Mouse (Mus musculus): Measurements from ENCODE around the gene Osbp. TPM values are rescaled to one million over a fixed set of nuclear protein-coding genes. Genes with fewer than 3 reads are reported as not detected.

Gene Osbp
- polyA plus RNA-seq, 1 experiment from 2014 or later, result 7.2 TPM

DNA sequence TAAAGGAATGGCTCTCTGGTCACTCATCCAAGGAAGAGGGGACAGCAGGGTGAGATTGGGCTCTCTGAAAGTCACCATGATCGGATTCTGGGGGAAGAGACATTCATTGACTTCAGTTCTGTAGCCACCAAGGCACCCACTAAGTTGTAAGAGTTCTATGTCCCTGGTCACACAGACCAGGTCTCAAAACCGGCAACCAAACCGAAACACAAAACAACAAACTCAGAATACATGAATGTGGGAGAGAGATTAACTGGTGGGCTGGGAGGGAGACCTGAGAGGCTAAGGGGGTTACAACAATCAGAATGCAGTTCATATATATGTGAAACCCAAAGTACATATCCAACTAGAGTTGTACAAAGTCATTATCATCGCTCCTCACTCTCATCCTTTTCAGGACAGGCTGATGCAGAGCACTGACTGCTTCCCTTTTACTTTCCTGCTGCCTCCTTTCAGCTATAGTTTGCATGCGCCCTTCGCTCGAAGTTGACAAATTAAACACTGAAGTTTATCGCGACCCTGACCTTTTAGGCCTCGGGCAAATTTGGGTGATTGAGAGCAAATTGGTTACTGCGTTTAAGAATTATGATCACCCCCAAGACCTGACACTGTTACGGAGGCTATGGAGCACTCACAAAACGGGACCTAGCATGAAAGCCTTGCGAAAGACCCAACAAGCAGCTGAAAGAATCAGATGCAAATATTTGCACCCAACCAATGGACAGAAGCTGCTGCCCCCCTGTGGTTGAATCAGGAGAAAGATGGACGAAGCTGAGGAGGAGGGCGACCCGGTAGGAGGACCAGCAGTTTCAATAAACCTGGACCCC is 41.6 kb downstream of the Osbp start:
- H3K27me3 ChIP-seq (replicated peaks; ENCODE audit: control insufficient read depth, insufficient read depth, low read length), result no peaks in the 10 kb centered on the region
- no peaks in the 10 kb centered on the region for H3K36me3 ChIP-seq (ENCODE audit: control insufficient read depth, insufficient read depth, low read length)
- peak; percentile 62 for DNase-seq (ENCODE audit: low spot score)
- peak overlapping the region; percentile 50 for H3K4me2 ChIP-seq (ENCODE audit: low read length)
- H3K27ac ChIP-seq (ENCODE audit: low read depth, low read length), result no peak overlapping the region
- H3K4me3 ChIP-seq (ENCODE audit: low read depth, low read length), result peak overlapping the region; percentile 57
- peaks cover 7% of the 10 kb centered on the region; the same call in 1 of the 2 replicates for H3K4me1 ChIP-seq (ENCODE audit: control insufficient read depth, insufficient read depth, low read length)
- no peaks in the 10 kb centered on the region for H3K9me3 ChIP-seq (replicated peaks; ENCODE audit: control insufficient read depth, low read length)
- H3K9ac ChIP-seq (ENCODE audit: low read length), result peak overlapping the region; percentile 55; the same call in 1 of the 2 replicates
- no peak for ATAC-seq
- 11% methylated on average over 17 of the region's 17 CpGs for whole genome bisulfite sequencing

DNA sequence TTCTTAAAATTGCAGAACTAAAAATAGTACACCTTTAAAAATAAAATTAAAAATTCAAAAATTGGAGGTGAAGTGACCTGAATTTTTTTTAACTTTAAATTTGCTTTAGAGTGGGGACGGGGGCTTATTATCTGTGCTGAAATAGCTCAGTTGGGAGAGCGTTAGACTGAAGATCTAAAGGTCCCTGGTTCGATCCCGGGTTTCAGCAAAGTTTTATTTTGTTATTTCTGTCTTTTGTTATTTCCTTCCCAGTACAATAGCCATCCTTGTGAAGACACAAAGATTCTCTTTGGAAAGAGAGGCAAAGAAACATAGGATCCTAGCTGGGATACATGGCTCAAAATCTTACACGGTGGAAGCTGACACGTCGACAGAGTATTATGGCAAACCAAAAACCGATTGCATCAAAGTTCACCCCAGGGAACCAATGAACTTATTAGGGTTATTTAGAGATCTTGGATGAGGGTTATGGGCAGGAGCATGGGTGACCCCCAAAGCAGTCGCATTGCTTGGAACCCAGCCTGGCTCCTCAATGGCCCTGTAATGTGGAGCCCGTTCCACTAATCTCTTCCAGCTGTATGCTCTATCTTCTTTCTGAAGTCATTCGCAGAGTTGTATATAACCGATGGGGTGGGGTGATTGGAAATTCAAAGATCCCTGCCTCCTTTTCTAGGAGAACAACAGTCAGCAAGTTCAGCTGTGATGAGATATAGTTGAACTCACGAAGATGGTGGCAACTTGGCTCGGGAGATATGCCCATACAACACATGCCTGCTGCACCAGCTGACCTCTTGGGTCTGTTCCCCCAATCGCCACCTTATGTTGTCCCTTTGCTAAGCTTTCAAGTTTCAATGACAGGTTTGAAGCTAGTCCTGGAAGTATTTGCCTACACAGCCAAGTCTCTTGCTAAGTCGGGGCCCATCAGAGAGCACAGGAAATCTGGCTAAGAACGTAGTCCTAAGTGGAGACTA is 43.0 kb downstream of the Osbp start:
- Histone ChIP-seq H3K4me1 (ENCODE audit: control insufficient read depth, insufficient read depth, low read length) (peaks cover 6% of the 10 kb centered on the region; the same call in 1 of the 2 replicates), H3K9ac (ENCODE audit: low read length) (no peak overlapping the region), H3K27ac (ENCODE audit: low read depth, low read length) (no peak overlapping the region), H3K4me2 (ENCODE audit: low read length) (no peak overlapping the region), H3K9me3 (replicated peaks; ENCODE audit: control insufficient read depth, low read length) (no peaks in the 10 kb centered on the region), H3K36me3 (ENCODE audit: control insufficient read depth, insufficient read depth, low read length) (no peaks in the 10 kb centered on the region), H3K27me3 (replicated peaks; ENCODE audit: control insufficient read depth, insufficient read depth, low read length) (no peaks in the 10 kb centered on the region), H3K4me3 (ENCODE audit: low read depth, low read length) (no peak overlapping the region)
- DNase-seq (ENCODE audit: low spot score) (peak; percentile 20), ATAC-seq (no peak)
- 20% methylated on average over 17 of the region's 17 CpGs for WGBS

DNA sequence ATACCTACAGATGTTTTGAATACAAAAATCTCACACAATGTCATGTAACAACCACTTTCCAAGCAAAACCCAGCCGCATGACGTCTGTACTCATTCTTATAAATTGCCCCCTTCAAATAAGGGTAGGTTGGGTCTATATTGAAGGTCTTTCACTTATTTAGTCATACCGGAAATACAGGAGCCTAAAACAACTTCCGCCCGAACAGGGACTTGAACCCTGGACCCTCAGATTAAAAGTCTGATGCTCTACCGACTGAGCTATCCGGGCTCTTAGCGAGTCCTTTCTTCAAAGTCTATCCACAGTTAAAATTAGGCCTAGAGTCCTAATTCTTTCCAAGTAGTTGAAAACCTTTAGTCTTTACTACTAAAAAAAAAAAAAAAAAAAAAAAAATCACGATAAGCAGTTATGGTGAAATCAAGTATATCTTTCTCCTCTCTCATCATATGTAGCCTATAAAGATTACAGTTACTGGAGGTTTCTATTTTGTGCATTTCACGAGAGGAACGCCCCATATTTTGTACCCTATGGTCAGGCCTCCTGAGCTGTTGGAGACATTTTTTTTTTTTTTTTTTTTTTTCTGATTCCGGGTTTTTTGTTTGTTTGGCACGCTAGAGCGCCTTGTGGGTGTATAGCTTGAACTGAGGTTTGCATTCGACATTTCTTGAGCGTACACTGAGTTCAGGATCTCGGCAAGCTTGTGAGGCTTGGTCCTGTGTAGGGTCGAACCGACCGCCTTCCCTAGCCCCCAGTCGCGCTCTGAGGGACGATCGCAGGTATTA is 44.0 kb downstream of the Osbp start:
- Histone ChIP-seq H3K9me3 (replicated peaks; ENCODE audit: control insufficient read depth, low read length) (no peaks in the 10 kb centered on the region), H3K4me1 (ENCODE audit: control insufficient read depth, insufficient read depth, low read length) (peaks cover 4% of the 10 kb centered on the region; the same call in 1 of the 2 replicates), H3K4me3 (ENCODE audit: low read depth, low read length) (peak overlapping the region; percentile 63), H3K9ac (ENCODE audit: low read length) (peak overlapping the region; percentile 93), H3K27ac (ENCODE audit: low read depth, low read length) (peak overlapping the region; percentile 96), H3K36me3 (ENCODE audit: control insufficient read depth, insufficient read depth, low read length) (no peaks in the 10 kb centered on the region), H3K27me3 (replicated peaks; ENCODE audit: control insufficient read depth, insufficient read depth, low read length) (no peaks in the 10 kb centered on the region), H3K4me2 (ENCODE audit: low read length) (peak overlapping the region; percentile 64)
- peak; percentile 7; the same call in 1 of the 2 replicates for ATAC-seq
- DNase-seq (ENCODE audit: low spot score), result peak; percentile 91
- 1% methylated on average over 24 of the region's 24 CpGs for WGBS

DNA sequence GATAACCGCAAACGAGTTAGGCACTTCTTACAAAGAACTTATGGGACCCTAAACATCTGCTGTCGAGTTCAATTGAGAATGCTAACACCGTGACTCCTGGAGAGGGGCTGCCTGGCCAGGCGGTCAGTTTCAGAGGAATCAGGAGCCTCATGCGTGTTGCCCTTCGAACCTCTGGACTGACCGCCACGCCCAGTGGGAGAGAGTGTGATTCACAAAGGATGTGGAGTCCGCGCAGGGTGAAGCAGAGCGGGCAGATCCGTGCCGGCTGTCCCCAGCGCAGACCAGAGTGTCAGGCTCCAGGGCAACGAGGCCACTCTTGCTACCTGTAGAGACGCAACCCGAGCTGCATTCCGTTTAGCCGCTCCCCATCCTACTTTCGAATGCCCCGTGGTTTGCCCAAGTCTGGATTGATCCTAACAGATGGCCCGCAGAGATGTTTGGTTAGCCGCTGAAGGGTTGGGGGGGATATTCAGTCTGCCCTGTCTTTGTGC is 44.6 kb downstream of the Osbp start:
- H3K36me3 ChIP-seq (ENCODE audit: control insufficient read depth, insufficient read depth, low read length), result no peaks in the 10 kb centered on the region
- no peaks in the 10 kb centered on the region; the same call in 1 of the 2 replicates for H3K4me1 ChIP-seq (ENCODE audit: control insufficient read depth, insufficient read depth, low read length)
- H3K27me3 ChIP-seq (replicated peaks; ENCODE audit: control insufficient read depth, insufficient read depth, low read length), result no peaks in the 10 kb centered on the region
- peak overlapping the region; percentile 64 for H3K4me2 ChIP-seq (ENCODE audit: low read length)
- peak overlapping the region; percentile 93 for H3K9ac ChIP-seq (ENCODE audit: low read length)
- peak overlapping the region; percentile 96 for H3K27ac ChIP-seq (ENCODE audit: low read depth, low read length)
- 1% methylated on average over 24 of the region's 24 CpGs for WGBS
- peak; percentile 15 for ATAC-seq
- peak overlapping the region; percentile 63 for H3K4me3 ChIP-seq (ENCODE audit: low read depth, low read length)
- peak; percentile 74 for DNase-seq (ENCODE audit: low spot score)
- no peaks in the 10 kb centered on the region for H3K9me3 ChIP-seq (replicated peaks; ENCODE audit: control insufficient read depth, low read length)

DNA sequence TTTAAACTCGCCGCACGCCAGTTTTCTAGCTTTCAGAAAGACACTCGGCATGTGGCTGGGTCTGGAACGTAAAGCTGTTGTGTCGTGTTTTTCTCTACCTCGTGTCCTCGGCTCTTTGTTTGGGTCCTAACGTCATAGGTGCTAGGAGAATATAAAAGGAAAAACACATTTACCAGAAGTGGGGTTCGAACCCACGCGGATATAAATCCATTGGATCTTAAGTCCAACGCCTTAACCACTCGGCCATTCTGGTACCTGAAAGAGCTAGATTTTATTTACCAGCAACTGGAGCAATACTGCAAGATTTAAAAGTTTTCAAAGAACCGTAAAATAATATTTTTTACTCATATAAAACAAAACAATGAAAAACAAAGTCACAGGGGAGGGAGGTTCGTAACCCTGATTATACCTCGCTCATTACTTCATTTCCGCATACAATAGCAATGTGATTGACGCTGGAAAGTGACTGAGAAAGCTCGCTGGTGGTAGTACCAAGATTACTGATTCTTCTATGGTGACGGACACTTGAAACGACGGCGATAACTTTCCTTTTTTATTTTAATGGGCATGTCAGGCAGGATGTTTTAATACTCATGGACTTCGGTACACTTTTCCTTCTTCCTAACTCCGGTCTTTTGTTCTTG is 45.3 kb downstream of the Osbp start:
- ATAC-seq (peak; percentile 67), DNase-seq (ENCODE audit: low spot score) (peak; percentile 97)
- H3K36me3 ChIP-seq (ENCODE audit: control insufficient read depth, insufficient read depth, low read length), result no peaks in the 10 kb centered on the region
- H3K27ac ChIP-seq (ENCODE audit: low read depth, low read length), result peak overlapping the region; percentile 96
- peak overlapping the region; percentile 93 for H3K9ac ChIP-seq (ENCODE audit: low read length)
- H3K4me3 ChIP-seq (ENCODE audit: low read depth, low read length), result peak overlapping the region; percentile 63
- H3K4me2 ChIP-seq (ENCODE audit: low read length), result peak overlapping the region; percentile 64
- no peaks in the 10 kb centered on the region for H3K9me3 ChIP-seq (replicated peaks; ENCODE audit: control insufficient read depth, low read length)
- no peaks in the 10 kb centered on the region for H3K27me3 ChIP-seq (replicated peaks; ENCODE audit: control insufficient read depth, insufficient read depth, low read length)
- no peaks in the 10 kb centered on the region; the same call in 1 of the 2 replicates for H3K4me1 ChIP-seq (ENCODE audit: control insufficient read depth, insufficient read depth, low read length)
- under 1% methylated on average over 26 of the region's 26 CpGs for WGBS

DNA sequence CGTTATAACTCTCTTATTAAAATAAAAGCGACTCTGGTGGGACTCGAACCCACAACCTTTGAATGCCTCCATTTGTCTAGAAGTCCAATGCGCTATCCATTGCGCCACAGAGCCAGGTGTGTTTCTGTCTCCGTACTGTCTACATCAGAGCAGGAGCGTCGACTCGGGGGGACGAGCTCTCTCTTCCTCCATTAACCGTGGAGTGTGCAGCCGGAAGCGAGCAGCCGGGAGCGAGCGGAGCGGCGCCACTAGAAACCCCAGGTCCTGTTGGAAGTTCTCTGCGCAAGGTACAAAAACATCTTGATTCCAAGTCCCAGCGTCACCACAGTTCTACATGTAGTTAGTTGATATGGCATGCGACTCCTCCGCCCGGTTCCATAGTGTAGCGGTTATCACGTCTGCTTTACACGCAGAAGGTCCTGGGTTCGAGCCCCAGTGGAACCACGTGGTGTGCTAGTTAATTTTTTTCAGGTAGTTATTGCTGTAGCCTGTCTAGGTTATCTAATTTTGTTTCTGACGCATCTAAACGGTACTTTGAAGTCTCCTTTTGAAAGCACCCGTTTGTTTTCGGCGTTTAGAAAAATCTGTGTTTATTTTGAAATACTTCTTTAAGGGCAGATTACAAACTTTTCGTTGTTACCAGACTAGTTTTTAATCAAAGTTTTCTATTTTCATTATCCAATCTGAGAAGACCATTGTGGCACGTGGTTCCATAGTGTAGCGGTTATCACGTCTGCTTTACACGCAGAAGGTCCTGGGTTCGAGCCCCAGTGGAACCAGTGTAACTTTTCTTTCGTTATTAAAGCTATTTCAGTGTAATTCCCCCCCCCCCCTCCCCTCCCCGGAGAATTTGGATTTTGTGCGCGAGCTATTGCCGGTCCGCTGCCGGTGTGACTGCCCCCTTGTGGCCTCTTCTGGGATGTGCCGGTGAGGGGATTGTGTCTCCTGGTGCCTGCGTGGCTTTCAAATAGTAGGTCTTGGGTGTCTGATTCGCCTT is 46.1 kb downstream of the Osbp start:
- peak; percentile 95 for DNase-seq (ENCODE audit: low spot score)
- under 1% methylated on average over 49 of the region's 49 CpGs for WGBS
- Histone ChIP-seq H3K36me3 (ENCODE audit: control insufficient read depth, insufficient read depth, low read length) (no peaks in the 10 kb centered on the region), H3K27me3 (replicated peaks; ENCODE audit: control insufficient read depth, insufficient read depth, low read length) (no peaks in the 10 kb centered on the region), H3K9me3 (replicated peaks; ENCODE audit: control insufficient read depth, low read length) (no peaks in the 10 kb centered on the region), H3K4me1 (ENCODE audit: control insufficient read depth, insufficient read depth, low read length) (no peaks in the 10 kb centered on the region; the same call in 1 of the 2 replicates), H3K4me3 (ENCODE audit: low read depth, low read length) (peak overlapping the region; percentile 63), H3K27ac (ENCODE audit: low read depth, low read length) (0 out of 2 replicates have a peak overlapping the region, but pooled peaks have one; percentile 52), H3K9ac (ENCODE audit: low read length) (peak overlapping the region; percentile 29; the same call in 1 of the 2 replicates), H3K4me2 (ENCODE audit: low read length) (peak overlapping the region; percentile 64)
- ATAC-seq, result peak; percentile 84

DNA sequence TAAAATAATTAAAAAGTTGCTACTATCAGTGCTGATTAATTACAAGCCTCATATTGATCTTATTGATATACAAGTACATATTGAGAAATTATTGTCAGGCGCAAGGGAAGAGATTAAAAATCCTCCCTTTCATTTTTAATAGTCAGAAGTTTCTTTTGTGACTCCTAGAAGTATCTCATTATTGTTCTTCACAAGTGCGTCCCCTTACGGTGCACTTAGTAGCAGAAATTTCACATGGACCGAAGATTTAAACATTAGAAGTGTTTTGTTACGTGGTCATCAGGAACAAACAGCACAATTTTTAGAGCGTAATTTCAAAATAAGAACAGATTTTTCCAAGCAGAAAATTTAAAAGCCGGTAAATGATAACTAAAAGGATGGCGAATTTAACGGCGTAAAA is 46.9 kb downstream of the Osbp start:
- no peaks in the 10 kb centered on the region for H3K9me3 ChIP-seq (replicated peaks; ENCODE audit: control insufficient read depth, low read length)
- H3K27me3 ChIP-seq (replicated peaks; ENCODE audit: control insufficient read depth, insufficient read depth, low read length), result no peaks in the 10 kb centered on the region
- peak overlapping the region; percentile 32 for H3K9ac ChIP-seq (ENCODE audit: low read length)
- 1% methylated on average over 10 of the region's 10 CpGs for WGBS
- H3K36me3 ChIP-seq (ENCODE audit: control insufficient read depth, insufficient read depth, low read length), result no peaks in the 10 kb centered on the region
- ATAC-seq (no peak), DNase-seq (ENCODE audit: low spot score) (no peak)
- H3K4me1 ChIP-seq (ENCODE audit: control insufficient read depth, insufficient read depth, low read length), result no peaks in the 10 kb centered on the region
- H3K4me2 ChIP-seq (ENCODE audit: low read length), result peak overlapping the region; percentile 64
- no peak overlapping the region for H3K27ac ChIP-seq (ENCODE audit: low read depth, low read length)
- peak overlapping the region; percentile 63 for H3K4me3 ChIP-seq (ENCODE audit: low read depth, low read length)

All from forebrain, embryonic 14.5 days (tissue).